Mouse (Mus musculus) kidney, adult 2 months (tissue): ENCODE measurements at regions not wholly inside any gene's neighbourhood (a gene's known extent, or its start where the extent isn't known, plus 50 kb on each side); places are given as distances from the start of the nearest gene placed in this dataset.

Experiments
- DNase-seq: peaks from one replicate; pipeline ENCODE4 v3.0.0; 2021
- H3K27ac ChIP-seq: fragments of 200-500 bp; 2 replicates; pipeline ENCODE4 v1.5.1; 2012; ENCODE audit warnings: low read depth, low read length, control low read depth, inconsistent platforms; ENCODE audit not compliant: insufficient read depth
- H3K27me3 ChIP-seq: fragments of 200-500 bp; replicated peaks from 2 replicates; pipeline ENCODE4 v1.6.1; 2012; ENCODE audit warnings: mild to moderate bottlenecking, moderate library complexity, low read length, inconsistent platforms; ENCODE audit not compliant: control insufficient read depth, insufficient read depth
- H3K36me3 ChIP-seq: fragments of 200-500 bp; 2 replicates; pipeline ENCODE4 v1.6.1; 2012; ENCODE audit warnings: mild to moderate bottlenecking, moderate library complexity, low read length, inconsistent platforms; ENCODE audit not compliant: control insufficient read depth, insufficient read depth
- H3K4me1 ChIP-seq: fragments of 200-500 bp; 2 replicates; pipeline ENCODE4 v1.6.1; 2011; ENCODE audit warnings: low read length; ENCODE audit not compliant: control insufficient read depth, insufficient read depth
- H3K4me3 ChIP-seq: fragments of 200-500 bp; 2 replicates; pipeline ENCODE4 v1.5.1; 2011; ENCODE audit warnings: mild to moderate bottlenecking, low read depth, low read length, control low read depth; ENCODE audit not compliant: insufficient read depth
- CTCF ChIP-seq: fragments of 200-500 bp; conservative IDR thresholded peaks from 2 replicates; pipeline ENCODE4 v1.5.1; 2011; ENCODE audit warnings: low read depth, mild to moderate bottlenecking, control low read depth, low read length, moderate library complexity, mixed read lengths; ENCODE audit not compliant: insufficient read depth, insufficient read length
- POLR2A ChIP-seq: fragments of 200-500 bp; IDR thresholded peaks from one replicate; pipeline ENCODE4 v1.6.1; 2011; ENCODE audit warnings: low read depth, low read length, control low read depth
- WGBS: fragments of 180-500 bp; shearing (Covaris S2); methylation state at CpG from one replicate; pipeline ENCODE4 v1.1.7; 2018; 5-methylcytosine and 5-hydroxymethylcytosine counted together

DNA sequence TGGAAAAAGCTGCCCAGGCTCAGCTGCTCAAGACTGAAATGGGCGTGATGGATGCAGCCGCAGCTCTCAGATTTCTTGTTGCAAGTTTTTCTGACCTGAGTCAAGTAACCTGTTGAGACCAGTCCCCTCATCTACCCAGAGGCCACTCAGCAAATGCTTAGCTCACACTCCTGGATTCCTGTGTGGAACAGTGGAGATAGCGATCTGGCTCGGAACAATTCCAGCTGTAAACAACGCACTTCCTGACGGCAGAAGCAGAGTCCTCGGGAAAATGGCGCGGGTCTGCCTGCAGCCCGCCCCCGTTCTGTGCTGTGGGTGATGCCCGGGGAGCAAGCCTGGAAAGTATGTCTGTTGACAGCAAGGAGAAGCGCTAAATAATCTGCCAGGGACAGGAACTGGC, 117.7 kb downstream of the Tmem17 start:
- H3K27ac ChIP-seq: peak overlapping the region; percentile 89
- TF ChIP-seq CTCF (no peak), POLR2A (no peak)
- 9% methylated on average over 13 of the region's 13 CpGs for WGBS
- no peaks in the 10 kb centered on the region for H3K27me3 ChIP-seq
- H3K4me1 ChIP-seq: peaks cover 25% of the 10 kb centered on the region
- peak overlapping the region; percentile 16; the same call in 1 of the 2 replicates for H3K4me3 ChIP-seq
- DNase-seq: peak; percentile 82
- no peaks in the 10 kb centered on the region for H3K36me3 ChIP-seq

GRCm38 (mm10) chr11:22629991-22630390, 118.1 kb downstream of the Tmem17 start:
- H3K4me3 ChIP-seq: peak overlapping the region; percentile 16; the same call in 1 of the 2 replicates
- WGBS: 15% methylated on average over 4 of the region's 4 CpGs
- peaks cover 29% of the 10 kb centered on the region for H3K4me1 ChIP-seq
- TF ChIP-seq CTCF: no peak
- TF ChIP-seq POLR2A: no peak
- peak overlapping the region; percentile 89 for H3K27ac ChIP-seq
- no peaks in the 10 kb centered on the region for H3K36me3 ChIP-seq
- no peaks in the 10 kb centered on the region for H3K27me3 ChIP-seq
- peak; percentile 61 for DNase-seq

GRCm38 (mm10) chr11:22630982-22631381, 119.1 kb downstream of the Tmem17 start:
- H3K36me3 ChIP-seq: no peaks in the 10 kb centered on the region
- TF ChIP-seq POLR2A: no peak
- H3K27me3 ChIP-seq: no peaks in the 10 kb centered on the region
- H3K4me1 ChIP-seq: peaks cover 38% of the 10 kb centered on the region
- 79% methylated on average over 5 of the region's 5 CpGs for WGBS
- H3K4me3 ChIP-seq: no peak overlapping the region
- H3K27ac ChIP-seq: peak overlapping the region; percentile 10
- DNase-seq: peak; percentile 11

- no peaks in the 10 kb centered on the region for H3K36me3 ChIP-seq
- H3K27me3 ChIP-seq: no peaks in the 10 kb centered on the region
- TF ChIP-seq CTCF (peak; percentile 41), POLR2A (no peak)
- peaks cover 42% of the 10 kb centered on the region for H3K4me1 ChIP-seq
- 10% methylated on average over 6 of the region's 6 CpGs for WGBS
- peak; percentile 46 for DNase-seq
- no peak overlapping the region for H3K4me3 ChIP-seq
- H3K27ac ChIP-seq: peak overlapping the region; percentile 75
Measured at GRCm38 (mm10) chr11:22631606-22632313, 119.9 kb downstream of the Tmem17 start.

DNA sequence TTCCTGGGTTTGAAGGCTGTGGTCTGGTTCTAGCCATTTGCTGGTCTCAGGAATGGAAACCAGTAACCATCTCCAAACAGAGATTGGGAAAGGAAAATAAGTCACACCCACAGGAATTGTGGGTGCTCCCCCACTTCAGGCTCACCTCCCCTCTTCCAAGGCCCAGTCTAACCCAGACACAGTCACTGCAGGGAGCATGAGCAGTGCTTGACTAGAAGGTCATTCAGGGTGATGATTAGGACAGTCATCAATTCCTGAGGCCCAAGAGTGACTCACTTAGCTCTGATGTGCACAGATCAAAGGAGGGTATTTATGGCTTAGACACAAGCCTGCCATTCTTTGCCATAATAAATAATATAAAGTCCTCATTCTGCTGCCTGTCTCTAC, 120.4 kb downstream of the Tmem17 start:
- no peak overlapping the region for H3K4me3 ChIP-seq
- H3K4me1 ChIP-seq: peaks cover 47% of the 10 kb centered on the region
- H3K36me3 ChIP-seq: no peaks in the 10 kb centered on the region
- no peaks in the 10 kb centered on the region for H3K27me3 ChIP-seq
- TF ChIP-seq POLR2A (no peak), CTCF (no peak)
- no peak for DNase-seq
- peak overlapping the region; percentile 75 for H3K27ac ChIP-seq

DNA sequence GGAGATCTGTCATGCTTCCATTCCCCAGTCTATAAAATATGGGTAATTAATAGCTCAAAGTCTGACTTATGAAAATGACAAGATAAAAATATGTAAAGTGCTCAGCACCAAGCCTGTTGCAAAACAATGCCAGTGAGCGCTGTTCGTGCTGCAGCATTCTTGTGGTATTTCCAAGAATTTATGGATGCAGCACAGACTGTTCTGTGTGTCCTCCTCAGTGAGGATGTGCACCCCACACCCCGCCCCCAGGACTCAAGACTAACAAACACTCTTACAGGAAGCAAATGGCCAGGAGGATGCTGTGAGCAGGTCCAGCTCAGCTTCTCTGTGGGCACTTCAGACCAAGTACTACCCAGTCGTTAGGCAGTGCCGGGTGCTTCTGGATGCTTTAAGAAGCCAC, 121.1 kb downstream of the Tmem17 start:
- DNase-seq: peak; percentile 64
- Histone ChIP-seq H3K27ac (no peak overlapping the region), H3K4me3 (no peak overlapping the region), H3K4me1 (peaks cover 50% of the 10 kb centered on the region), H3K36me3 (no peaks in the 10 kb centered on the region), H3K27me3 (no peaks in the 10 kb centered on the region)
- WGBS: 69% methylated on average over 5 of the region's 5 CpGs
- TF ChIP-seq POLR2A: no peak
- no peak for TF ChIP-seq CTCF

GRCm38 (mm10) chr11:22633961-22634360, 122.1 kb downstream of the Tmem17 start:
- TF ChIP-seq CTCF (no peak), POLR2A (no peak)
- Histone ChIP-seq H3K27ac (no peak overlapping the region), H3K27me3 (no peaks in the 10 kb centered on the region), H3K4me1 (peaks cover 45% of the 10 kb centered on the region), H3K36me3 (no peaks in the 10 kb centered on the region), H3K4me3 (no peak overlapping the region)
- WGBS: 79% methylated on average over 6 of the region's 6 CpGs
- DNase-seq: no peak
